Mouse (Mus musculus) testis, adult 2 months (tissue): ENCODE data around the gene Olfr1512.
"Not testable (repeated sequence)": the region's sequence is repeated elsewhere in the genome, so short reads cannot be mapped to it uniquely, and the experiment has no call there.

Source experiments
- CTCF ChIP-seq: fragments of 200-500 bp; IDR thresholded peaks from 2 replicates; pipeline ENCODE4 v1.5.1; 2012; ENCODE audit warnings: low read depth, mild to moderate bottlenecking, inconsistent platforms, low read length, moderate library complexity; ENCODE audit not compliant: control insufficient read depth, insufficient read depth, insufficient replicate concordance
- POLR2A ChIP-seq: fragments of 200-500 bp; IDR thresholded peaks from 2 replicates; pipeline ENCODE4 v1.6.1; 2012; ENCODE audit warnings: low read depth, mild to moderate bottlenecking, inconsistent platforms, low read length, moderate library complexity; ENCODE audit not compliant: control insufficient read depth

GRCm38 (mm10) chr14:52410142-52410919 is 31.4 kb upstream of the Olfr1512 start:
- TF ChIP-seq POLR2A, CTCF: not testable (repeated sequence)
